Mouse (Mus musculus) lung, adult 2 months (tissue): Measurements from ENCODE around the gene Slc43a3. TPM values are rescaled to one million over a fixed set of nuclear protein-coding genes. Genes with fewer than 3 reads are reported as not detected.
A peak's percentile ranks its signal among the peaks of the same experiment; 100 is the strongest.

Source experiments
- DNase-seq: peaks from one replicate; pipeline ENCODE4 v3.0.0; 2022
- H3K4me1 ChIP-seq: fragments of 200-500 bp; 2 replicates; pipeline ENCODE4 v1.6.1; 2011; ENCODE audit warnings: low read length; ENCODE audit not compliant: control insufficient read depth, insufficient read depth
- H3K4me3 ChIP-seq: fragments of 200-500 bp; replicated peaks from 2 replicates; pipeline ENCODE3; 2011; ENCODE audit warnings: low read depth, mild to moderate bottlenecking, control low read depth, low read length; ENCODE audit errors: extremely low read depth
- CTCF ChIP-seq: fragments of 200-500 bp; IDR thresholded peaks from 2 replicates; pipeline ENCODE4 v1.5.1; 2011; ENCODE audit warnings: mild to moderate bottlenecking, low read length, control low read depth; ENCODE audit not compliant: insufficient read depth
- POLR2A ChIP-seq: fragments of 200-500 bp; IDR thresholded peaks from 2 replicates; pipeline ENCODE4 v1.6.1; 2011; ENCODE audit warnings: low read depth, mild to moderate bottlenecking, control low read depth, low read length, borderline replicate concordance; ENCODE audit errors: extremely low read depth
- WGBS: fragments of 180-500 bp; shearing (Covaris S2); methylation state at CpG from one replicate; pipeline ENCODE4 v1.1.7; 2018; 5-methylcytosine and 5-hydroxymethylcytosine counted together
- polyA plus RNA-seq: library from polyadenylated mRNA; depleted of rRNA; stranded (reverse); fragments of >200 nt; gene quantifications from 2 replicates; pipeline ENCODE4 v1.2.3, GENCODE M21; 2012

Gene Slc43a3
- polyA plus RNA-seq, 1 experiment, result 325 TPM

GRCm38 (mm10) chr2:84937491-84938150 is 1.2 kb downstream of the Slc43a3 start:
- peaks cover 10% of the 10 kb centered on the region for H3K4me1 ChIP-seq
- H3K4me3 ChIP-seq, result peak overlapping the region; percentile 96
- 8% methylated on average over 3 of the region's 3 CpGs for WGBS
- peak; percentile 40 for DNase-seq
- TF ChIP-seq CTCF (no peak), POLR2A (no peak)

- peak; percentile 37 for DNase-seq
- H3K4me3 ChIP-seq, result peak overlapping the region; percentile 96
- WGBS, result 35% methylated on average over 5 of the region's 5 CpGs
- TF ChIP-seq CTCF (no peak), POLR2A (peak; percentile 96)
- peaks cover 10% of the 10 kb centered on the region for H3K4me1 ChIP-seq
Observed at GRCm38 (mm10) chr2:84938249-84938946, 2.0 kb downstream of the Slc43a3 start.

GRCm38 (mm10) chr2:84939306-84939705 is 2.9 kb downstream of the Slc43a3 start:
- Histone ChIP-seq H3K4me3 (no peak overlapping the region), H3K4me1 (peaks cover 13% of the 10 kb centered on the region)
- no peak for DNase-seq
- 92% methylated on average over 3 of the region's 3 CpGs for WGBS
- TF ChIP-seq CTCF (no peak), POLR2A (no peak)

GRCm38 (mm10) chr2:84939711-84940110 is 3.3 kb downstream of the Slc43a3 start:
- no peak for TF ChIP-seq CTCF
- TF ChIP-seq POLR2A, result no peak
- H3K4me1 ChIP-seq, result peaks cover 15% of the 10 kb centered on the region
- WGBS, result 76% methylated on average over 6 of the region's 6 CpGs
- DNase-seq, result no peak
- H3K4me3 ChIP-seq, result no peak overlapping the region

- 54% methylated on average over 2 of the region's 2 CpGs for WGBS
- no peak overlapping the region for H3K4me3 ChIP-seq
- TF ChIP-seq CTCF (no peak), POLR2A (no peak)
- peaks cover 17% of the 10 kb centered on the region for H3K4me1 ChIP-seq
- no peak for DNase-seq
Observed at GRCm38 (mm10) chr2:84941332-84941731, 5.0 kb downstream of the Slc43a3 start.

- Histone ChIP-seq H3K4me1 (peaks cover 19% of the 10 kb centered on the region), H3K4me3 (no peak overlapping the region)
- TF ChIP-seq POLR2A (no peak), CTCF (no peak)
- 86% methylated on average over 4 of the region's 4 CpGs for WGBS
- DNase-seq, result no peak
Observed at GRCm38 (mm10) chr2:84941795-84942194, 5.4 kb downstream of the Slc43a3 start.

GRCm38 (mm10) chr2:84947154-84947771 is 10.9 kb downstream of the Slc43a3 start:
- Histone ChIP-seq H3K4me1 (peaks cover 17% of the 10 kb centered on the region), H3K4me3 (no peak overlapping the region)
- DNase-seq, result no peak
- no peak for TF ChIP-seq POLR2A
- TF ChIP-seq CTCF, result no peak
- 70% methylated on average over 3 of the region's 3 CpGs for WGBS

- WGBS, result 90% methylated on average over 7 of the region's 7 CpGs
- H3K4me3 ChIP-seq, result no peak overlapping the region
- DNase-seq, result no peak
- no peak for TF ChIP-seq CTCF
- TF ChIP-seq POLR2A, result no peak
- H3K4me1 ChIP-seq, result peaks cover 17% of the 10 kb centered on the region
Observed at GRCm38 (mm10) chr2:84948252-84948651, 11.9 kb downstream of the Slc43a3 start.

- peaks cover 17% of the 10 kb centered on the region for H3K4me1 ChIP-seq
- no peak overlapping the region for H3K4me3 ChIP-seq
- no peak for DNase-seq
- WGBS, result 57% methylated on average over 2 of the region's 2 CpGs
- no peak for TF ChIP-seq POLR2A
- no peak for TF ChIP-seq CTCF
Observed at GRCm38 (mm10) chr2:84948721-84949120, 12.3 kb downstream of the Slc43a3 start.
